Mouse (Mus musculus): ENCODE measurements around the gene Wdr59. TPM values are rescaled to one million over a fixed set of nuclear protein-coding genes. Genes with fewer than 3 reads are reported as not detected.

Wdr59 gene
- 1 to 10 TPM; 7.5 to 9.7 TPM for polyA plus RNA-seq (2017; shearing (Covaris generic))

DNA sequence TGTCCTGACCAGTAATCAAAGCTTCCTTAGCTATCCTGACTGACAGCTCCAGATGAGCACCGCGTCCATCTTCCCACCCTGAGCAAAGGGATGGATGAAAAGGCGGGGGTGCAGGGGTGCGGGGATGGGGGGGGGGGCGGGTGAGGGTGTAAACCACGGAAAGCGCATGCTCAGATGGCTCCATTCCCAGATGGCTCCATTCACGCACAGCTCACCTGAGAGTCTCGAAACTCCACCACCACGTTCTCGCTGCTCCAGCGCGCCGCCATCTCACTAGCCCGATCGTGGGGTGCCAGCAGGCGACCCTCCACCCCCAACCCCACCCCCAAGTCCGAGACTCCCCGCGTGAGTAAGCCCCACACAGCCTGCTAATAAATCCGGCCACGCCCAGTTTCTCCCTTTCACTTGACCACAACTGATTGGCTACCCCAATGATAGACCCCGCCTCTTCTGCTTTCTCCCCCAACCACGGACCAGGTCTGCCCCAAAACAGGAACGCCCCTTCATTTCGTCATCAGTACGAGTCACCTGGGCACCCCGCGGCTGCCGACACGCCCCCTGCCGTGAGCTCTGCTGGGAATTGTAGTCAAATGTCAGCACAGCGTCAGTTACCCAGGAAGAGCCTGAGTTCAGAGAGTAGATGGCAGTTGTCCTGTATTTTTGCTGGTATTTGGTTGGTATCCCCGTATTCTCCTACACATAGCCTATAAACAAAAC lies at the start of gene Wdr59:
Wdr59 (minus strand) TSS at position 380 of the 717 bp plus-strand sequence.

GRCm38 (mm10) chr8:111536031-111536977 lies 14.4 kb upstream of the Wdr59 start, which contains the start of gene Znrf1:
Gene Znrf1, plus strand, starts transcription at chr8:111536097.

Other genes starting within 250 kb of the Wdr59 start
- gene Rfwd3, start 221.9 kb downstream of the Wdr59 start, polyA plus RNA-seq (2017; shearing (Covaris generic)) = 10 to 100 TPM; 28.9 to 41.0 TPM
- gene Mlkl, start 183.9 kb downstream of the Wdr59 start, polyA plus RNA-seq (2017; shearing (Covaris generic)) = 1 to 10 TPM; 3.3 to 4.8 TPM
- under 1 TPM in 1 of 2 experiments, not detected in 1; 0.21 TPM for gene Fa2h, start 128.3 kb downstream of the Wdr59 start, polyA plus RNA-seq (2017; shearing (Covaris generic))
- 100 to 1,000 TPM; 157 to 217 TPM for gene Znrf1, start 14.0 kb upstream of the Wdr59 start, polyA plus RNA-seq (2017; shearing (Covaris generic))
- gene Ldhd, start 108.3 kb upstream of the Wdr59 start, polyA plus RNA-seq (2017; shearing (Covaris generic)) = 1 to 10 TPM; 1.0 to 1.6 TPM
- gene Zfp1, start 121.3 kb upstream of the Wdr59 start, polyA plus RNA-seq (2017; shearing (Covaris generic)) = 10 to 100 TPM; 35.9 to 71.2 TPM
- not detected for gene Ctrb1, start 168.9 kb upstream of the Wdr59 start, polyA plus RNA-seq (2017; shearing (Covaris generic))
- 1 to 10 TPM in 1 of 2 experiments, under 1 TPM in 1; 0.17 to 3.0 TPM for gene Bcar1, start 221.7 kb upstream of the Wdr59 start, polyA plus RNA-seq (2017; shearing (Covaris generic))